Mouse (Mus musculus): ENCODE results near the gene Gm11214.

DNA sequence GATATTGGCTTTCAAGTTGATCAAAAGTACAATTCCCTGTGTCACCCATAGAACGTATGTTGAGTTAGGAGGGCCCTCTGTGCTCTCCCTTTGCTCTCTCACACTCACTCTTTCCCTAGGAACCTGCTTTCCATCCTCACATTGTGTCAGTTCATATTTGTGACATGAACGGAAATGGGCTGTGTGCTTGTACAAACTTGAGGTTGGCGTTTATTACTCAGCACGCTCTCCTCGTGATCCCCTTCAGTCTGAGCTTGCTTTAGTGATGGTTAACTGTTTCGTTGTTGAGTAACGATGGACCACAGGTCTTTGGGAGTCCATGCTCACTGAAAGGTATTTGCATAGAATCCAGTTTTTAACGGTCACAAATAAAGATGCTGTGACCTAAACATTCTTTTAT, 36.1 kb downstream of the Gm11214 start:
- TF ChIP-seq CHD2 (IDR thresholded peaks at IDR 0.05; ENCODE audit: low read length) (no peak), CTCF (conservative IDR thresholded peaks at IDR 0.05 in 1 of 2, IDR thresholded peaks at IDR 0.05 in 1 of 2; ENCODE audit: low read depth in 2 of 2, low read length in 2 of 2) (no peak)
